Mouse (Mus musculus) cerebellum, adult 11-12 months (tissue): ENCODE measurements around the gene Mgst1.

Experiments
- DNase-seq: peaks from one replicate; pipeline ENCODE4 v3.0.0; 2022

Gene Mgst1

GRCm38 (mm10) chr6:138139930-138140329, at the start of gene Mgst1:
Mgst1 (plus strand) TSS chr6:138140316.
- DNase-seq, result no peak

- DNase-seq, result no peak
Measured at GRCm38 (mm10) chr6:138092432-138092831, 47.7 kb upstream of the Mgst1 start.

- no peak for DNase-seq
Measured at GRCm38 (mm10) chr6:138095060-138095459, 45.1 kb upstream of the Mgst1 start.

GRCm38 (mm10) chr6:138099646-138100045, 40.5 kb upstream of the Mgst1 start:
- no peak for DNase-seq

- DNase-seq, result no peak
Measured at GRCm38 (mm10) chr6:138101843-138102242, 38.3 kb upstream of the Mgst1 start.

GRCm38 (mm10) chr6:138102940-138103339, 37.2 kb upstream of the Mgst1 start:
- DNase-seq, result no peak

- DNase-seq, result no peak
Measured at GRCm38 (mm10) chr6:138104559-138104958, 35.6 kb upstream of the Mgst1 start.

GRCm38 (mm10) chr6:138117496-138117895, 22.6 kb upstream of the Mgst1 start:
- no peak for DNase-seq

GRCm38 (mm10) chr6:138128392-138129335, 11.5 kb upstream of the Mgst1 start:
- DNase-seq, result no peak

- no peak for DNase-seq
Measured at GRCm38 (mm10) chr6:138130541-138130940, 9.6 kb upstream of the Mgst1 start.

- DNase-seq, result no peak
Measured at GRCm38 (mm10) chr6:138140336-138140735, 220 bp downstream of the Mgst1 start.

GRCm38 (mm10) chr6:138141111-138141592, 1.0 kb downstream of the Mgst1 start:
- no peak for DNase-seq

- DNase-seq, result no peak
Measured at GRCm38 (mm10) chr6:138142604-138143003, 2.5 kb downstream of the Mgst1 start.

GRCm38 (mm10) chr6:138143450-138143849, 3.3 kb downstream of the Mgst1 start:
- no peak for DNase-seq

GRCm38 (mm10) chr6:138153111-138153510, 13.0 kb downstream of the Mgst1 start:
- DNase-seq, result no peak

GRCm38 (mm10) chr6:138163920-138164319, 23.8 kb downstream of the Mgst1 start:
- DNase-seq, result no peak

GRCm38 (mm10) chr6:138171480-138172224, 31.5 kb downstream of the Mgst1 start:
- no peak for DNase-seq
